Comparison of ENCODE assay signal across 7 mouse cellular contexts in genomic region chr15:10714409-10715138, GRCm38 (mm10). TPM values are rescaled to one million over a fixed set of nuclear protein-coding genes. Genes with fewer than 3 reads are reported as not detected.
DNase-seq lines count a peak whose midpoint lies in the region; ATAC-seq and TF ChIP-seq lines count a peak whose summit lies in the region.

Rai14 (minus strand) TSS chr15:10714624.

- intact Hi-C loops in left cerebral cortex, postnatal 36 days (cut with DNase I): loop anchor here (10.0 kb wide), 1 partner anchor 210 kb away; no protein-coding TSS in a partner anchor

- ATAC-seq in common myeloid progenitor, adult 5-6 weeks (replicated peaks; ENCODE audit: low read depth, poor library complexity, severe bottlenecking): peak; percentile 67
- peak; percentile 76 for ATAC-seq in hindbrain, postnatal 0 days
- ATAC-seq in megakaryocyte-erythroid progenitor cell, adult 5-6 weeks (replicated peaks; ENCODE audit: low FRiP score, low TSS enrichment, poor library complexity, severe bottlenecking): peak; percentile 77

- H3K36me3 ChIP-seq in hindbrain, postnatal 0 days (ENCODE audit: insufficient read depth, low read length): no peaks in the 10 kb centered on the region

- peak within 1 kb of the TSS; percentile 69 for H3K9ac ChIP-seq in hindbrain, postnatal 0 days (replicated peaks; ENCODE audit: low read length)

- no peak for TF ChIP-seq CTCF in hindbrain, postnatal 0 days (IDR thresholded peaks at IDR 0.05; ENCODE audit: low read depth)

- peaks cover 12% of the 10 kb centered on the region; the same call in 1 of the 2 replicates for H3K4me1 ChIP-seq in hindbrain, postnatal 0 days (ENCODE audit: insufficient read depth, low read length)

- WGBS in hindbrain, postnatal 0 days: under 1% methylated on average over 57 of the region's 68 CpGs

- H3K4me3 ChIP-seq in hindbrain, postnatal 0 days (ENCODE audit: low read length): peak within 1 kb of the TSS; percentile 77

- H3K4me2 ChIP-seq in hindbrain, postnatal 0 days (ENCODE audit: low read depth, low read length): peak within 1 kb of the TSS; percentile 99

- H3K27ac ChIP-seq in hindbrain, postnatal 0 days: peak within 1 kb of the TSS; percentile 60

- no peaks in the 10 kb centered on the region for H3K9me3 ChIP-seq in hindbrain, postnatal 0 days (ENCODE audit: low read length)

- DNase-seq in adrenal gland, adult 2 months: peak; percentile 94
- DNase-seq in gastrocnemius, postnatal 10 days: peak; percentile 69
- peak; percentile 58 for DNase-seq in hindbrain, postnatal 0 days (ENCODE audit: low spot score)
- peak; percentile 45 to 50 for DNase-seq in left cerebral cortex, postnatal 36 days (ENCODE audit: low spot score in 2 of 2)
- DNase-seq in skeletal muscle tissue, adult 2 months (ENCODE audit: low read depth, low spot score): peak; percentile 49

- no peaks in the 10 kb centered on the region for H3K27me3 ChIP-seq in hindbrain, postnatal 0 days (ENCODE audit: insufficient read depth, low read length)

RNA-seq across cellular contexts. Expression of gene Rai14, which starts in this region (rescaled TPM):
- 10 to 100 TPM; 23.2 to 28.9 TPM for total RNA-seq in adrenal gland, adult 2 months (2021)
- polyA plus RNA-seq in adrenal gland, adult 2 months (2012; rRNA removed): 1.2 and 2.0 TPM in 2 replicates
- 9.6 and 11.1 TPM in 2 replicates for total RNA-seq in common myeloid progenitor, adult 5-6 weeks (2017)
- 10 to 100 TPM in 1 of 2 experiments, 1 to 10 TPM in 1; 8.2 to 12.8 TPM for total RNA-seq in gastrocnemius, postnatal 10 days (2021)
- 9.0 and 11.0 TPM in 2 replicates for total RNA-seq in hindbrain, postnatal 0 days (2014; rRNA removed)
- 5.1 and 5.7 TPM in 2 replicates for polyA plus RNA-seq in hindbrain, postnatal 0 days (2015; fragmentation: Nextera tagmentation; extraction: Ambion mirVana)
- 1 to 10 TPM; 8.0 to 10.0 TPM for total RNA-seq in left cerebral cortex, postnatal 36 days (2021)
- total RNA-seq in megakaryocyte-erythroid progenitor cell, adult 5-6 weeks (2014; fragmentation: Nextera tagmentation): 1.2 and 5.4 TPM in 2 replicates
- 3.7 and 4.1 TPM in 2 replicates for total RNA-seq in megakaryocyte-erythroid progenitor cell, adult 5-6 weeks (2017)

Comparison
In these comparisons a context has a peak if more than half of its experiments do, and no peak if none do; other contexts are left out.
1. Peak in every context shown above with its lines: DNase-seq, ATAC-seq, H3K4me3 ChIP-seq and H3K27ac ChIP-seq.